Mouse (Mus musculus) embryo, embryonic 11 days (tissue): ENCODE results near the gene Osbpl8.
"Not testable (repeated sequence)": the region's sequence is repeated elsewhere in the genome, so short reads cannot be mapped to it uniquely, and the experiment has no call there.

Source experiments
- DNase-seq: peaks from one replicate; pipeline ENCODE4 v3.0.0-alpha.2; 2015

Gene Osbpl8

DNA sequence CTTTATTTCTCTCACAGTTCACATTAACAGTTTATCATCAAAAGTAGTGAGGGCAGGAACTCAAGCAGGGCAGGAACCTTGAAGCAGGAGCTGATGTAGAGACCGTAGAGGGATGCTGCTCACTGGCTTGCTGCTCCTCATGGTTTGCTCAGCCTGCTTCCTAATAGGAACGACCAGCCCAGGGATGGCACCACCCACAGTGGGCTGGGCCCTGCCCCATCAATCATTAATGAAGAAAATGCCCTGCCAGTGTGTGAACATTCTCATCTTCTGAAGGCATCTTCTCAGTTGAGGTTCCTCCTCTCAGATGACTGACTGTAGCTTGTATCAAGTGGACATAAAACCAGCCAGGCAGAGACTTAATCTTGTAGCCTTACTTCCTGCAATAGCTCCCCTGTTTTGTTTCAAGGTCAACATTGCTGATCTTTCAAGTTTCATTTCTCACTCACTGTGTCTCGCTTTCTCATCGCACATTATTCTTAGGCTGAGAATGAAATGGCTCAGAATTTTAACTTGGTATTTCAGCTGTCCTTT, 24.5 kb downstream of the Osbpl8 start:
- DNase-seq, result no peak

GRCm38 (mm10) chr10:111190110-111190795, 25.7 kb downstream of the Osbpl8 start:
- no peak for DNase-seq

DNA sequence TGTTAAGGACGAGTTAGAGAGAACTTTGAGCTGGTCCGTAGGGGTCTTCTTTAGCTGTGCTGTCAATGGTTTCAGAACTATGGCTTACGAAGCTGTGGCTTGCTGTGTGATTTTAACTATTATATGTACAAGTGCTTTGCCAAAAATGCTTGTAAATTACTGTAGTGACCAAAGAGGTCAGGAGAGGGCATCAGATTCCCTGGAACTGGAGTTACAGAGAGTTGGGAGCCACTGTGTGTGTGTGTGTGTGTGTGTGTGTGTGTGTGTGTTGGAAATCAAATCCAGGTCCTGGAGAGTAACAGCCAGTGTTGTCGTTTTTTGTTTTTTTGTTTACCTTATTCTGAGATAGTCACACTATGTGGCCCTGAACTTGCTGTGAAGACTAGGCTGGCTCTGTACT, 29.0 kb downstream of the Osbpl8 start:
- DNase-seq, result no peak

GRCm38 (mm10) chr10:111196191-111196590, 31.6 kb downstream of the Osbpl8 start:
- no peak for DNase-seq

- not testable (repeated sequence) for DNase-seq
Measured at GRCm38 (mm10) chr10:111198705-111199104, 34.2 kb downstream of the Osbpl8 start.

GRCm38 (mm10) chr10:111201120-111201519, 36.6 kb downstream of the Osbpl8 start:
- DNase-seq, result no peak

DNA sequence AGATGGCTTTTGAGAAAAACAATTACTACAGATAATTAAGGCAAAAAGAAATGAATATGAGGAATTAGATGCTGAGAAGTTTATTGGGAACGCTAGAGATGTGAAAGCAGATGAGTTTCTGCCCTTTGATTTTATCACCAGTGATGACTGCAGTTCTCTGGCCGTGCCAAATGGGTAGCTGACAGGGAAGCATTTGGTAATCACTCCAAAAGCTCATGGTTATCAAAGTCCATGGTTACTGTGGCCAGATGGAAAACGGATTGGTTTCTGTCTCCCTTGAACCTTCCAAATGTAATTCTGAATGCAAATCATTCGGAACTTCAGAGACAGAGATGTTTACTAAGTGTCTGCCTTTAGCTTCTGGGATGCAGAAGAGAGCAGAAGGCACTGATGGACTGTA, 37.1 kb downstream of the Osbpl8 start:
- DNase-seq, result no peak

DNA sequence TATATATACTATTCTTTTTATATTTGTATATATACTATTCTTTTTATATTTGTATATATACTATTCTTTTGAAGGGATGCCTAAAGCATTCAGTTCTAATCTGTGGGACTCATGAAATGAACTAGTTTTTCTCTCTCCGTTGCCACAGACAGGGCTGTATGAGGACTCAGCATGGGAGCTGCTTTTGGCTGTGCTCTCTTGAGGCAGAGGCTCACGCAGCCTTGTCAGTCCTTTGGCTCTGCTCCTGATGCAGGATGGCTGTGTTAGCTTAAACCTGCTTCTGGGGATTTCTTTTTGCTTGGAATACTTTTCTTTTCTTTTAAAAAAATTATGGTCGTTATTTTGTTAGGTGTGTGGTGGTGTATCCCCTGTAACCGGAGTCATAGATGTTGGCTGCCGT, 39.5 kb downstream of the Osbpl8 start:
- DNase-seq, result no peak

GRCm38 (mm10) chr10:111205421-111205820, 40.9 kb downstream of the Osbpl8 start:
- DNase-seq, result no peak

- DNase-seq, result no peak
Measured at GRCm38 (mm10) chr10:111207386-111207785, 42.8 kb downstream of the Osbpl8 start.

GRCm38 (mm10) chr10:111214084-111214483, 49.5 kb downstream of the Osbpl8 start:
- DNase-seq, result no peak

GRCm38 (mm10) chr10:111214696-111215095, 50.1 kb downstream of the Osbpl8 start:
- no peak for DNase-seq

DNA sequence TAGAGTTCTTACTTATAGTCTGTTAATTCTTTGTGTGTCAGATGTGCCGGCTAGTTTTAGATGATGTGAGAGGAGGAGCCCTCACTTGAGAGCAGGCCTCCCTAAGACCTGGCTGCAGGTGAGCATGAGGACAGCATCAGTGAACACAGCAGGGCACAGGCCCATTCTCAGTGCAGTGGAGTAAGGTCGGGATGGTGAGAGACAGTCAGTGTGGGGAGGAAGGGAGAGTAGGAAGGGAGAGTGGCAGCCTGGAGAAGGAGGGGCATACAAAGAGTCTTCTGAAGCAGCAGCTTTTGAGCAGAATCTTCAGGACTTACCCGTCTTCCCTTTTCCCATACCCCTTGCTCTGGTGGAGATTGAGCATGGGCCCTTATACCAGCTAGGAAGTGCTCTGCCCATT, 51.0 kb downstream of the Osbpl8 start:
- no peak for DNase-seq

DNA sequence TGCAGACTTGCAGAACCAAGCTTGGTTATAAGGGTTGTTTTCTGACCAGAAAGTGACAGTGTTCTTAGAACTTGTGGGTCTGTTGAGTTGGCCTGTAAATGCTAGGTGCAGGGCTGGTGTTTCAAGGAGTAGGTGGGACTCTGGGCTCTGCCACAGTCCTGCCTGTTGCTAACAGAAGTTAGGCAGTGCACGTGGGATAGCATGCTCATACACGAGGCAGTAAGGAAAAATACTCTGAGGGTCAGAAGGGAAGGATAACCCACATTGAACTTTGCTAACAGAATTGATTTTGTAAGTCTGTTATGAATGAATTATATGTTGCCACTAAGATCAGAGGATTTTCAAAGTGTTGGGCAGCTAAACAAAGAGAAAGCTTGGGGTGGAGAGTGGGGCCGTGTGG, 51.6 kb downstream of the Osbpl8 start:
- DNase-seq, result no peak

- DNase-seq, result no peak
Measured at GRCm38 (mm10) chr10:111222535-111222934, 58.0 kb downstream of the Osbpl8 start.

DNA sequence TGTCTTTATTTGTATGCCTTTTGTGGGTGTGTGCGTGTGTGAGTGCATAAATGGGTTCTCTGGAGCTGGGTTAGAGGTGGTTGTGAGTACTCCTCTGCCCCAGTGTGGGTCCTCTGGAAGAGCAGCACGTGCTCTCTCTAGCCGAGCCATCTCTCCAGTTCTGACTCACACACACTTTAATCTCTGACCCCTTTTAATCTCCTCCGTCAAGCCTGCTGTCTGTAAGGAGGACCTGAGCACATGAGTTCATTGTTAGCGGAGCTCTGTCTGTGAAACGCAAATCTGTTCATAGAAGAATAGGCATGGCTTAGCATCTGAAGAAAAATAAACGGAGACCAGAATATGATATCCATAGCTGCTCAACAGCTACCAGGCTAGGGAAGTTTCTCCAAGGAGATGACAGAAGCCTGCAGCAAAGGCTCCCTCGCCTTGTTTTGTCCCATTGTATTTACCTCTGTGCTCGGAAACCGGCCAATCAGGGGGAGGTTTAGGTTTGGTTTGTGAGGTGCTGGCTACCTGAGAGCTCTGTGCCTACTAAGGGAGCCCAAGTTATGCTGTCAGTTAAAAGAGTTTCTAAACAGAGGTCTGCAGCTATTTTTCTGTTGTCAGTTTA, 58.8 kb downstream of the Osbpl8 start:
- peak; percentile 34 for DNase-seq

DNA sequence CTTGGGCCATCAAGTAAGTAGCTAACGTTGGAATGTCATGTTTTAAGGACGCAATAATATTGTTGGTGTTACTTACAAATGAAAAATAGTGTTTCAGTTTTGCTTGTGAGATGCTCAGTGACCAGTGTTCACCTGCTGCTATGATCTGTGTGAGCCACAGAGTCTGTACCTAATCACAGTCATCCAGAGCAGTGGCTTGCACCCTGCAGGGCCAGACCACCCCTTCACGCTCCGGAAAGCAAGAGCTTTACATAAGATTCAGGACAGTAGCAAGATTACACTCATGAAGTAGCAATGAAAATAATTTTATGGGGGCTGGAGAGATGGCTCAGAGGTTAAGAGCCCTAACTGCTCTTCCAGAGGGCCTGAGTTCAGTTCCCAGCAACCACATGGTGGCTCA, 60.1 kb downstream of the Osbpl8 start:
- DNase-seq, result no peak

- peak; percentile 87 for DNase-seq
Measured at GRCm38 (mm10) chr10:111226508-111226907, 62.0 kb downstream of the Osbpl8 start.

GRCm38 (mm10) chr10:111232237-111232636, 67.7 kb downstream of the Osbpl8 start:
- not testable (repeated sequence) for DNase-seq

GRCm38 (mm10) chr10:111233476-111234130, 69.1 kb downstream of the Osbpl8 start:
- DNase-seq, result no peak

DNA sequence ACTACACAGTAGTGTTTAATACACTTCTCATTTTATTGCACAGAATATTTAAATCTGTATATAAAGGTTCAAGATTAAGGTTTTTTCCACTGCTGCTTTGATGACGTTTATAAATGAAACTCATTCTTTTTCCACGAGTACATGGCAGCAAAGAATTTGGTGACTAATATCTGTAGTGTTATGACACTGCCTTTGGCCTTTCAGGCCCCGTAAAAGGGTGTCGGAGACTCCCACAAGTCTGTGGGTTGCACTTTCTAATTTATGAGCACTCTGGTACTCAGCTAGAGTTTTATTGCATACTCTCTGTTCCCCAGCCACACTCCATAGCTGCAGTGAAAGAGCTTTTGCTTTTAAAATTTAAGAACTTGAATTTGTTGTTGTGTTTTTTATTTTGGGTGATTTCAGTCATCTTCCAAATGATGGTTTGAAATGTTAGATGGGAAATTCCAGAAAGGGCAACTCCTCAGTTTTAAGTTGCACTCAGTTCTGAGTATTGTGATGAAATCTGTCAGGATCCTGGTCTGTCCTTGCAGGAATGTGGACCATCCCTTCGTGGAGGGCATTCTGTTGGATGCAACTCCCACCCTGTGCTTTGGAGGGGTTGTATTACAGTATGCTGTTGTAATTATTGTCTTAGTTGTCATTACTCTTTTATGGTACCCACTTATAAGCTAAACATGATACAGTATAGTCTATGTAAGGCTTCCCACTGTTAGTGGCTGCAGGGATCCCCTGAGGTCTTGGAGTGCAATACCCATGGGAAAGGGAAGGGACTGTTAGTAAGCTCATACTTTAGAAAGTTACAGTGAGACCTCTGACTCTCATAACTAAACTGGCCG, 70.1 kb downstream of the Osbpl8 start:
- no peak for DNase-seq

DNA sequence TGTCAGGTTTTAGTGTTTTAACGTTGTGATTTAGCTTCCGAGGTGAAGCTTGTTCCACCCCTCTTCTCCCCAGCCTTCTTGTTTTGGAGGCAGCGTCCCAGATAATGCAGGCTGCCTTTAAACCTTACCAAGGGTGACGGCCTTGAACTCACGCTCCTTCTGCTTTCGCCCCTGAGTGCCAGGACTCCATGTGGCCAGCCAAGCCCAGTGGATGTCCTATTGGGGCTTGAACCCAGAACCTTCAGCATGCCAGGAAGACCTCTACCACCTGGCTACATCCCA, 70.7 kb downstream of the Osbpl8 start:
- no peak for DNase-seq

GRCm38 (mm10) chr10:111237434-111237833, 72.9 kb downstream of the Osbpl8 start:
- DNase-seq, result no peak
